Mouse (Mus musculus): ENCODE results near the gene Itgb3bp. TPM values are rescaled to one million over a fixed set of nuclear protein-coding genes. Genes with fewer than 3 reads are reported as not detected.

Gene Itgb3bp
- polyA plus RNA-seq, 1 experiment from 2014 or later: 52.7 TPM

DNA sequence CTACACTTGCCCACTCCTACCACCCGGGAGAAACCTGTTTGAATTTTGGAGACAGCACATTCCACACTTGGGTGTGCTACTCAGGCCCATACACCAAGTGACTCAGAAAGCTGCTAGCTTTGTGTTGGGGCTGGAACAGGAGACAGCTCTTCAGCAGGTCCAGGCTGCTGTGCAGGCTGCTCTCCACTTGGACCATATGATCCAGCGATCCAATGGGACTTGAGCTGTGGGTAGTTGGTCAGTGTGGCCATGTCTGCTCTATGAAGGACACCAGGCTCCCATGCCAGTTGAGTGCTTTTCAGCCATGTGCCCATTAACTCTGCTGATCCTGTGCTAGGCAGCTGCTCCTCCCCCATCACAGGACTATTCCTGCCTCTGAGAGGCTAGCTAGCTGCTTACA lies 24.3 kb upstream of the Itgb3bp start:
- Histone ChIP-seq H3K27me3 (replicated peaks; ENCODE audit: low read depth, poor library complexity, severe bottlenecking) (no peaks in the 10 kb centered on the region), H3K9me3 (no peaks in the 10 kb centered on the region), H3K4me3 (no peak overlapping the region), H3K4me1 (peaks cover 9% of the 10 kb centered on the region), H3K36me3 (replicated peaks) (no peaks in the 10 kb centered on the region), H3K27ac (replicated peaks) (no peak overlapping the region)
- no peak for DNase-seq (ENCODE audit: low spot score)
- WGBS: 91% methylated on average over 2 of the region's 2 CpGs

DNA sequence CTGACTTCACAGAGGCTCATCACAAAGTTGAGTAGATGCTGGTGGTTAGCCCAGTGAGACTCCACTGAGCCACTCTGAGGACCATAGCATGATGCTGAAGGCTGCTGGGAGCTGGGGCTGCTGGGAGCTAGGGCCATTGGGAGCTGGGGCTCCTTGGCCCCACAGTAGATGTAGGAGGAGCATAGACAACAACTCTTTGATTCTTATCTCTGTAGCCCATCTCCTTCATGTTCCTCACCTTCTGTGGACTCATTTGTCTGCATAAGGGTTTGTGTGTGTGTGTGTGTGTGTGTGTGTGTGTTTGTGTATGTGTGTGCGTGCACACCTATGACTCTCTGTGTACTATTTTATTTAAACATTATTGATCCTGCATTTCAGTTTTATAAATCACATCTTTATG lies 18.3 kb upstream of the Itgb3bp start:
- no peaks in the 10 kb centered on the region for H3K9me3 ChIP-seq
- no peak overlapping the region for H3K27ac ChIP-seq (replicated peaks)
- H3K4me3 ChIP-seq: no peak overlapping the region
- H3K36me3 ChIP-seq (replicated peaks): no peaks in the 10 kb centered on the region
- H3K4me1 ChIP-seq: no peaks in the 10 kb centered on the region; the same call in 1 of the 2 replicates
- 89% methylated on average over 1 of the region's 1 CpGs for WGBS
- no peaks in the 10 kb centered on the region for H3K27me3 ChIP-seq (replicated peaks; ENCODE audit: low read depth, poor library complexity, severe bottlenecking)
- no peak for DNase-seq (ENCODE audit: low spot score)

DNA sequence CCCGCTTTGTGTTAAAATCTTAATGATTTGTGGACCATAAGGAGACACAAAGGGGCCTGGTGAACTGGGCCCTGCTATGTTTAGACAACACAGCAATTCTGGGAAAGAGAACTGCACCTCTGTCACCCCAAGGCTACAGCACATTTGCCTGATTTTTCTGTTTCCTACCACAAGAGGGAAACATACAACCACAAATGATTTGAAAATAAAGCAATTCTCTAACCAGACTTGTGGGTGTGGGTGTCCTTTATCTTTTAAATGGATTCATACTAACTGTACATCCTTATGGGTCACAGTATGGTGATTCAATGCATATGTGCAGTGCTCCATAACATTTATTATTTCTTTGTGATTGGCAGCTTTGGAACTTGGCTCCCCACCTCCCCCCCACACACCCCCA lies 17.6 kb upstream of the Itgb3bp start:
- 85% methylated on average over 1 of the region's 1 CpGs for WGBS
- DNase-seq (ENCODE audit: low spot score): no peak
- no peaks in the 10 kb centered on the region for H3K9me3 ChIP-seq
- no peaks in the 10 kb centered on the region for H3K27me3 ChIP-seq (replicated peaks; ENCODE audit: low read depth, poor library complexity, severe bottlenecking)
- no peak overlapping the region for H3K27ac ChIP-seq (replicated peaks)
- H3K4me1 ChIP-seq: no peaks in the 10 kb centered on the region; the same call in 1 of the 2 replicates
- no peak overlapping the region for H3K4me3 ChIP-seq
- H3K36me3 ChIP-seq (replicated peaks): no peaks in the 10 kb centered on the region

DNA sequence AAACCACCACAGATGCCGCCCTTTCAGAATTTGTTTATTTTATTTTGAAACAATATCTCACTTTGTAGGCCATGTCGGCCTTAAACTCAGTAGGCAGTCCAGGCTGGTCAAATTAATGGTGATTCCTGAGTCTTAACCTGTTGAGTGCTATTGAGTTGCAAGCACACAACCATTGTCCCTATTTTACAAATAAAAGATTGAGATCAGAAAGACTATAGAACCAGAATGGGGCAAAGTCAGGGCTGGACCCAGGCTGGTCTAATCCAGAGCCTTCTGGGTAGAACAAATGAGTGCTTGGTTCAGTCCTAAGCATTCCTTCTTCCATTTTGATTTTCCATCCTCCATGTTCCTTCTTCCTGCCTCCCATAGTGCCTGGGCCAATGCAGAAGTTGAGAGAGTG lies 16.9 kb upstream of the Itgb3bp start:
- DNase-seq (ENCODE audit: low spot score): no peak
- 80% methylated on average over 2 of the region's 2 CpGs for WGBS
- H3K27ac ChIP-seq (replicated peaks): no peak overlapping the region
- no peaks in the 10 kb centered on the region; the same call in 1 of the 2 replicates for H3K4me1 ChIP-seq
- no peak overlapping the region for H3K4me3 ChIP-seq
- H3K9me3 ChIP-seq: no peaks in the 10 kb centered on the region
- no peaks in the 10 kb centered on the region for H3K27me3 ChIP-seq (replicated peaks; ENCODE audit: low read depth, poor library complexity, severe bottlenecking)
- no peaks in the 10 kb centered on the region for H3K36me3 ChIP-seq (replicated peaks)

DNA sequence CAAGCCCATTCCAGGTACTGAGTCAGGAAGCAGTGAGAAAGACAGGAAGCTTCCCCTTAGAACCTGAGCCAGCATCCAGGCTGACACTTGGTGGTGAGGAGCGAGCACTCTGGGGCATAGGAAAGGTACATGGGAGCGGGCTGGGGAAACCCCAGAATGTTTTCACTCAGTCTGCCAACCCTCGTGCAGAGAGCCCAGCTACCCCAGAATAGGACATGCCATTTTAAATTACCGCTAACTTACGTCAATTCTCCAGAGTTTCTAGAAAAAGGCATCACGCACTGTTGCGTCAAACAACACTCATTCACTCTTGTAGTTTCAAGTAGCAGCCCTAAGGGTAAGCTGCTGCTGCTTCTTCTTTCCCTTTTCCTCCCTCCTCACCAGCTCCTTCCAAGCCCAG lies 15.4 kb upstream of the Itgb3bp start:
- Histone ChIP-seq H3K36me3 (replicated peaks) (no peaks in the 10 kb centered on the region), H3K4me3 (no peak overlapping the region), H3K27me3 (replicated peaks; ENCODE audit: low read depth, poor library complexity, severe bottlenecking) (no peaks in the 10 kb centered on the region), H3K4me1 (no peaks in the 10 kb centered on the region; the same call in 1 of the 2 replicates), H3K9me3 (no peaks in the 10 kb centered on the region), H3K27ac (replicated peaks) (no peak overlapping the region)
- WGBS: 94% methylated on average over 7 of the region's 7 CpGs
- DNase-seq (ENCODE audit: low spot score): no peak

DNA sequence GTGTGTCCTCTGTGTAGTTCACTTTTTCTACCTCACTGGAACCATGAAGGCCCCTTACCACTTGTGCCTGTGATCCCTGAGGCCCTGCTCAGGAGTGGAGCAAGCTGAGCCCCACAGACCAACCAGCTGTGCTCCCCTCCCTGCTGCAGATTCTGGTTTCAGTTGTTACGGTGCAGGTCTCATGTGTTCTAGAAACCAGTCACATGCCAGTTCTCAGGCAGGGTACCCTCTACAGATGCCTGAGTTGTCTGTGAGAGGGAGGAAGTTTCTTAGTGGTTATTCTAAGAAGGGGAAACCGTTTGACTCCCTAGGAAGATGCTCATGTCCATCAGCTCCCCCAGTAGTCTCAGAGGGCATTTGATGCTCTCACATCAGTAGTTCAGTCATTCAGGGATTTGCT lies 15.0 kb upstream of the Itgb3bp start:
- DNase-seq (ENCODE audit: low spot score): no peak
- Histone ChIP-seq H3K27ac (replicated peaks) (no peak overlapping the region), H3K4me3 (no peak overlapping the region), H3K9me3 (no peaks in the 10 kb centered on the region), H3K36me3 (replicated peaks) (no peaks in the 10 kb centered on the region), H3K27me3 (replicated peaks; ENCODE audit: low read depth, poor library complexity, severe bottlenecking) (no peaks in the 10 kb centered on the region), H3K4me1 (peaks cover 1% of the 10 kb centered on the region; the same call in 1 of the 2 replicates)
- WGBS: 80% methylated on average over 2 of the region's 2 CpGs

DNA sequence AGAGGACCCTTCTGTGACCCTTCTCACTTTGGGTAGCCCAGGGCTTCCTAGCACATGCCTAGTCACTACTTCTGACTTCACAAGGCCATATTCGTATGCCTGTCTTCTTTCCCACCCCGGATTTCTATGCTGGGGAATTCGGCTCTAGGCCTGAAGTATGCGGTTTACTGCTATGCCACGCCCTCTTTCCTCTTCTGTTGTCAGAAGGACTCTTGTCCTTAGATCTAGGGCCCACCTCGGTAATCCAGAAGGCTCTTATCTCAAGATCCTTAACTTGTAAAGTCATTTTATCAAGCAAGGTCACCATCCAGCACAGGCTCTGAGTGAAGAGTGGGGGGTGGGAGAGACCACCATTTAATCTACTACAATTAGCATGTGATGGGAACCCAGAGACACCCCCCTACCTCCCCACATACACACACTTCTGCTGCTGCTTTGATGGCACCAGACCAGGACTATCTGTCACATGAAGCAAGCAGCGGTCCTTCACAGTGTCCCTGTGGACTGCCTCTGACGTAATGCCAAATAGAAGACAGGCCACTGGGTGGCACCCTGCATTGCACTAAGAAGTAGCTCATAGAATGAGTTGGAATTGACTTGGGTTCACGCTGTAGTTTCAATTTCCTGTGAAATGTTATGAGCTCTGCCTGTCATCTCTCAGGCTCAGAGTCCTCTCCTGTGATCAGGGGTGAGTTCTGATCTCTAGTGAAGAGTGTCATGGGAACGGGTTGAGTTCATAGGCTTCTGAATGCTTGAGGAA lies 12.2 kb upstream of the Itgb3bp start:
- 86% methylated on average over 10 of the region's 10 CpGs for WGBS
- DNase-seq (ENCODE audit: low spot score): no peak
- Histone ChIP-seq H3K9me3 (no peaks in the 10 kb centered on the region), H3K4me3 (no peak overlapping the region), H3K36me3 (replicated peaks) (no peaks in the 10 kb centered on the region), H3K27ac (replicated peaks) (no peak overlapping the region), H3K4me1 (0 out of 2 replicates have a peak, but pooled peaks cover 6% of the 10 kb centered on the region), H3K27me3 (replicated peaks; ENCODE audit: low read depth, poor library complexity, severe bottlenecking) (no peaks in the 10 kb centered on the region)

DNA sequence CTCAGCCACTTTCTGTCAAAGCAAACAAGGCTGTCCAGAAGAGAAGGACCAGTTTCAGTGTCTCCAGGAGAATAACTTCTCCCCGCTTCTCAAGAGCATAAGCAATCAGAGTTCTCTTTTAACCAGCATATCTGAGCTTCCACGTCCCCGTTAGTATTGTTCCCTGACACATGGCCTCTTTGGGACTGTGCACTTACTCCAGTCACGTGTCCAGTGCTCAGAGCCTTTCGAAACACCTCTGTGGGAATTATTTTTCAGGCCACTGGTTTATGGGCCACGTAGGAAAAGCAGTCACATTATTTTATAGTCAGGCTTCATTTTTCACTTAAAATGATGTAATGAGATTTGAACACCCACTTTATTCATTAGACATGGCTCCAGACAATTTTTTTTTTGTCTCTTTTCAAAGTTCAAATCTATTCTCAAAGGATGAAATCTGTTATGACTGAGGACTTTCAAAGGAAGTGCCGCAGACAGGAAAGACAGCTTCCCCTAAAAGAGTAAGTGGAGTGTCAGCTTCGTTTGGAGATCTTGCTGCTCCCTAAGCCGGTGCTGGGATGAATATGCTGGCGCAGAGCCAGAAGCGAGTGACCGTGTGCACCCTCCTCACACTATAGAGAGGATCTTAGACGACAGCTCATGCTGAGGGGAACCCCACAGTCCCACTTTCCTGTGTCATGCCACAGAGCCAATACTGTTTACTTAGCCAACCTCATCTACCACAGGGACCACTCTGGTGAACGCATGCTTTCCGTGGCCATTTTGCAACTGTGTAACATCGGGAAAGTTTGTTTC lies 10.3 kb upstream of the Itgb3bp start:
- no peak for DNase-seq (ENCODE audit: low spot score)
- Histone ChIP-seq H3K27me3 (replicated peaks; ENCODE audit: low read depth, poor library complexity, severe bottlenecking) (no peaks in the 10 kb centered on the region), H3K27ac (replicated peaks) (no peak overlapping the region)

DNA sequence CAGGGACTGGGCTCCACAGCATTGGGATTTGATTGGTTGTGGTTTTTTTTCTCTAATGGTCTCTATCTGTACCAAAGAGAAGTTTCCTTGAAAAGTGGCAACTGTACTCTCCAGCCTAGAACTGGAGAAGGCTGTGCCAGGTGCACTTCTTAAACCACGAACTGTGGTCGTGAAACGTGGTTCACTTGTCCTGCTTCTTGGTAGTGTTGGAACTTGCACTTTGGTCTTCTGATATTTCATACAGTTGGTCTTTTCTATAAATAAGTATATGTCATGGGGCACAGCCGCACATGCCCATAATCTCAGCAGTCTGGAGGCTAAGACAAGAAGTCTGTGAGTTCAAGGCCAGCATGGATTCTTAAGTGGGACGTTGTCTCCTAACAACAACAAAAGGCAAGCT lies 6.7 kb upstream of the Itgb3bp start:
- DNase-seq (ENCODE audit: low spot score): no peak
- Histone ChIP-seq H3K27me3 (replicated peaks; ENCODE audit: low read depth, poor library complexity, severe bottlenecking) (no peaks in the 10 kb centered on the region), H3K36me3 (replicated peaks) (0 out of 2 replicates have a peak, but pooled peaks cover 4% of the 10 kb centered on the region), H3K9me3 (no peaks in the 10 kb centered on the region), H3K4me1 (peaks cover 11% of the 10 kb centered on the region), H3K4me3 (no peak overlapping the region), H3K27ac (replicated peaks) (no peak overlapping the region)
- WGBS: 90% methylated on average over 5 of the region's 5 CpGs

More for the DNA sequence above, 10.3 kb upstream of the Itgb3bp start:
- Histone ChIP-seq H3K36me3 (replicated peaks) (0 out of 2 replicates have a peak, but pooled peaks cover 4% of the 10 kb centered on the region), H3K4me1 (0 out of 2 replicates have a peak, but pooled peaks cover 6% of the 10 kb centered on the region), H3K9me3 (no peaks in the 10 kb centered on the region), H3K4me3 (no peak overlapping the region)
- WGBS: 81% methylated on average over 16 of the region's 16 CpGs

DNA sequence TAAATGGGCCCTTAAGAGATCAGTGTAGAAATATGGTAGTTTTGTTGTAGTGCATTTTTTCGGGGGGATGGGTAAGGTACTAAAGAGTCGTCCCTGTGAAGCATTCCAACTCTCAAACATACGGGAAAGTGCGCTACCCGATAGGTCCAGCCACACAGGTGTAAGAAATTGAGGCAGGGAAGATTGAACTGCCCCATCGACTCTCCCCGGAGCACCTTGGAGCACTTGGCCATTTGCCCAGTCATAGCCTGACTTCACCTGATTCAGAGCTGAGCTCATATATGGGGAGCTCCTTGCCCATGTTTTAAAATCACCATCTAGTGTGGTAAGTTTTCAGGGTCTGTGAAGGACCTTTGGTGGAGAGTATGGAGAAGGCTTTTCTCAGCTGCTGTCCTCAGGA lies 5.2 kb upstream of the Itgb3bp start:
- no peak for DNase-seq (ENCODE audit: low spot score)
- Histone ChIP-seq H3K4me3 (no peak overlapping the region), H3K27me3 (replicated peaks; ENCODE audit: low read depth, poor library complexity, severe bottlenecking) (0 out of 2 replicates have a peak, but pooled peaks cover 4% of the 10 kb centered on the region), H3K27ac (replicated peaks) (no peak overlapping the region), H3K36me3 (replicated peaks) (0 out of 2 replicates have a peak, but pooled peaks cover 4% of the 10 kb centered on the region), H3K9me3 (no peaks in the 10 kb centered on the region), H3K4me1 (peaks cover 26% of the 10 kb centered on the region)
- WGBS: 92% methylated on average over 7 of the region's 7 CpGs

DNA sequence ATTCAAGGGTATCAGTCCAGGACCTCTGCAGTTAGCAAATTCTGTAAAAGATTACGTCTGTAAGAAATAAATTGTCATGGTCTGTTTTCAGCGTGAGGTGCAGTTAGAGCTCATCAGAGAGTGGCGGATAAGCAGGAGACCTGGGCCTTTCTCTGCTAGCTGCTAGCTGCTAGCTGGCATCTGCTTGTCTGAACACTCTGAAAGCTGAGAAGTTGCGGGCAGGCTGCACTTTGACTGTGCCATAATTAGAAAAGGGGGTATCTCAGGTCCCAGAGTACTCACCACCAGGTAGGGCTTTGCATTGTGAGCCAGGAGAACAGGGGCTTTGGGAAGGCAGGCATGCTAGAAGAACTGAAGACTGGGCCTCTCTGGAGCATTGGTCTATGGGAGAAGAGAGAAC lies 2.2 kb upstream of the Itgb3bp start:
- Histone ChIP-seq H3K9me3 (no peaks in the 10 kb centered on the region), H3K27ac (replicated peaks) (no peak overlapping the region), H3K36me3 (replicated peaks) (0 out of 2 replicates have a peak, but pooled peaks cover 4% of the 10 kb centered on the region), H3K27me3 (replicated peaks; ENCODE audit: low read depth, poor library complexity, severe bottlenecking) (0 out of 2 replicates have a peak, but pooled peaks cover 4% of the 10 kb centered on the region), H3K4me1 (peaks cover 27% of the 10 kb centered on the region), H3K4me3 (no peak overlapping the region)
- 80% methylated on average over 4 of the region's 4 CpGs for WGBS
- no peak for DNase-seq (ENCODE audit: low spot score)

DNA sequence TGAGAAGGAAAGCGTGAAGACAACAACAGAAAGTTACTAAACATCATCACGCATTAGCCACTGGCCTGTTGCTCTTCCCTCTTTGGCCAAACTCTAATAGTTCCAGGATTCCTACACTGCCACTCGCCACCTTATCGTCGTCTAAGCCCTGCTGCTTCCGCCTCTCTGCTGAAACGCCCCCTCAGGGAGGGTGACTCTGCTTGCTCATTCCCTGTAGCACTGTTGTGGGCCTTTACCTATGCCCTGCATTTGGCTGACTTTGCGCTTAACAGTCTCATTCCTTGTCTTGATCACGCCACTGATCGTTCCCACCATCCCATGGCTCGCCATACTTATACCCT lies 1.6 kb upstream of the Itgb3bp start:
- 65% methylated on average over 11 of the region's 11 CpGs for WGBS
- Histone ChIP-seq H3K4me1 (peaks cover 27% of the 10 kb centered on the region), H3K4me3 (no peak overlapping the region), H3K36me3 (replicated peaks) (0 out of 2 replicates have a peak, but pooled peaks cover 4% of the 10 kb centered on the region), H3K27ac (replicated peaks) (no peak overlapping the region), H3K27me3 (replicated peaks; ENCODE audit: low read depth, poor library complexity, severe bottlenecking) (0 out of 2 replicates have a peak, but pooled peaks cover 4% of the 10 kb centered on the region), H3K9me3 (no peaks in the 10 kb centered on the region)
- no peak for DNase-seq (ENCODE audit: low spot score)

Data from embryonic facial prominence, embryonic 10.5 days (tissue).